Mouse (Mus musculus) intestine, postnatal 0 days (tissue): Measurements from ENCODE around the gene Mfsd2a. TPM values are rescaled to one million over a fixed set of nuclear protein-coding genes. Genes with fewer than 3 reads are reported as not detected.

ENCODE experiments used
- ATAC-seq: fragments of 200-750 bp; cut with Nextera tagmentation; 2 replicates; pipeline ENCODE4 v1.8.0; 2017; ENCODE audit warnings: mild to moderate bottlenecking, moderate TSS enrichment, moderate library complexity
- H3K27ac ChIP-seq: fragments of 300-500 bp; sonication (generic); 2 replicates; pipeline ENCODE4 v1.5.1; 2014; ENCODE audit warnings: mild to moderate bottlenecking, low read depth, low read length, moderate library complexity
- H3K27me3 ChIP-seq: fragments of 300-500 bp; sonication (generic); replicated peaks from 2 replicates; pipeline ENCODE4 v1.6.1; 2014; ENCODE audit warnings: low read length, mixed read lengths; ENCODE audit not compliant: control insufficient read depth, insufficient read depth
- H3K36me3 ChIP-seq: fragments of 300-500 bp; sonication (generic); 2 replicates; pipeline ENCODE4 v1.6.1; 2014; ENCODE audit warnings: mild to moderate bottlenecking, moderate library complexity; ENCODE audit not compliant: control insufficient read depth, insufficient read depth
- H3K4me1 ChIP-seq: fragments of 300-500 bp; sonication (generic); replicated peaks from 2 replicates; pipeline ENCODE4 v1.6.1; 2014; ENCODE audit warnings: antibody characterized with exemption, low read length, mixed read lengths; ENCODE audit not compliant: control insufficient read depth, insufficient read depth
- H3K4me2 ChIP-seq: fragments of 300-500 bp; sonication (generic); replicated peaks from 2 replicates; pipeline ENCODE4 v1.6.1; 2014; ENCODE audit warnings: low read depth, mild to moderate bottlenecking, moderate library complexity
- H3K4me3 ChIP-seq: fragments of 300-500 bp; sonication (generic); 2 replicates; pipeline ENCODE4 v1.5.1; 2014; ENCODE audit warnings: low read depth, low read length
- H3K9ac ChIP-seq: fragments of 300-500 bp; sonication (generic); 2 replicates; pipeline ENCODE4 v1.6.1; 2014; ENCODE audit warnings: mild to moderate bottlenecking, low read depth, low read length
- H3K9me3 ChIP-seq: fragments of 300-500 bp; sonication (generic); 2 replicates; pipeline ENCODE4 v1.6.1; 2016; ENCODE audit warnings: mixed run types; ENCODE audit not compliant: control insufficient read depth
- CTCF ChIP-seq: sonication (generic); IDR thresholded peaks from 2 replicates; pipeline ENCODE4 v1.5.1; 2016; ENCODE audit warnings: low read depth, mild to moderate bottlenecking, control low read depth, antibody characterized with exemption, moderate library complexity
- WGBS: fragments of 180-500 bp; shearing (Covaris S2); extraction: QIAGEN DNeasy Blood & Tissue Kit; methylation state at CpG from one replicate; pipeline ENCODE4 v1.1.7; 2014; 5-methylcytosine and 5-hydroxymethylcytosine counted together
- polyA plus RNA-seq: library from polyadenylated mRNA; unstranded; fragments of >200 nt; fragmentation: Nextera tagmentation; extraction: Ambion mirVana; gene quantifications from 2 replicates; pipeline ENCODE4 v1.2.1, GENCODE M21; 2015

Mfsd2a gene
- polyA plus RNA-seq, 1 experiment from 2014 or later, result 247 TPM

DNA sequence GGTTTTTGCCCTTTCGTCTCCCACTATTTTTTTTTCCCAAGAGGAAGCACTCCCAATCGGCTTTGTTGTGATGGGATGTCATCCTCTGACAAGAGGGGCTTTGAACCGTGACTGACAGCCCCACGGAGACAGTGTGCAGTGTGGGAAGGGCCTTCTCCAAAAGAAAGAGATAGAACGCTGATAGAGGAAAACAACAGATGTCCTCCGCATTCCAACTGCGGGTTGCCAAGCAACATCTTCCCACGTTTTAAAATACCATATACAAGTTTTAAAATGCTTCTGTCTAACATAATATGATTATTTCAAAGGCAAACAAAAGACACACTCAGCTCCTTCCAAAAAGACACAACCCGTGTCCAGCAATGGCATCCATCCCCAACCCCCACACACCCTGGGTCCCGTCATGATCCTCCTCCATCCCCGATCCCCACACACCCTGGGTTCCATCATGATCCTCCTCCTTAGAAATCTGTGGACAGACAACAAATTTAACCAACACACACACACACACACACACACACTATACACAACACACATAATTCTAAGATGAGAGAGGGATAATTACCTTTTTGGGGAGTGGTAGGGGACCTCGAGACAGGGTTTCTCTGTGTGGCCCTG lies 51.3 kb downstream of the Mfsd2a start:
- H3K9me3 ChIP-seq, result no peaks in the 10 kb centered on the region; the same call in 1 of the 2 replicates
- no peaks in the 10 kb centered on the region for H3K27me3 ChIP-seq
- no peak overlapping the region for H3K9ac ChIP-seq
- 58% methylated on average over 12 of the region's 12 CpGs for WGBS
- no peak overlapping the region for H3K4me2 ChIP-seq
- no peak overlapping the region for H3K27ac ChIP-seq
- H3K36me3 ChIP-seq, result no peaks in the 10 kb centered on the region
- H3K4me3 ChIP-seq, result no peak overlapping the region
- no peak for ATAC-seq
- no peaks in the 10 kb centered on the region for H3K4me1 ChIP-seq
- TF ChIP-seq CTCF, result no peak

DNA sequence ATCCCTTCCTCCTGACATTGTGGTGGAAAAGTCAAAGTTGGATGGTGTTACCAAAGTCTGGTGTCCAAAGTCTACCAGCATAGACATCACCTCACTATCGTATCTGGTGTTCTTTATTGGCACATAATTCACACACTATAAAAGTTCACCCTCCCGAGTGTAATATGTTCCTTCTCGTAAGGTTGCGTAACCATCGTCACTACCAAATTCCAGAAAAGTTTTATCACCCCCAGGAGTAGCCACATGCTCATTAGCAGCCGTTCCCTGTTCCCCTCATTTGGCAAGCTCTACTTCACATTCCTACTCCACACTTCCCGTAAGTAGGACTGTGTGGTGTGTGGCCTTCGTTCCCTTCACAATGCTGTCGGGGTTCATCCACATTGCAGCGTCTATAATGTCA lies 55.6 kb downstream of the Mfsd2a start:
- H3K9ac ChIP-seq, result no peak overlapping the region
- no peak overlapping the region for H3K4me2 ChIP-seq
- H3K4me3 ChIP-seq, result no peak overlapping the region
- WGBS, result 50% methylated on average over 10 of the region's 10 CpGs
- no peaks in the 10 kb centered on the region for H3K4me1 ChIP-seq
- no peaks in the 10 kb centered on the region for H3K9me3 ChIP-seq
- peak; percentile 75 for ATAC-seq
- TF ChIP-seq CTCF, result no peak
- no peaks in the 10 kb centered on the region for H3K27me3 ChIP-seq
- no peaks in the 10 kb centered on the region for H3K36me3 ChIP-seq
- H3K27ac ChIP-seq, result no peak overlapping the region

DNA sequence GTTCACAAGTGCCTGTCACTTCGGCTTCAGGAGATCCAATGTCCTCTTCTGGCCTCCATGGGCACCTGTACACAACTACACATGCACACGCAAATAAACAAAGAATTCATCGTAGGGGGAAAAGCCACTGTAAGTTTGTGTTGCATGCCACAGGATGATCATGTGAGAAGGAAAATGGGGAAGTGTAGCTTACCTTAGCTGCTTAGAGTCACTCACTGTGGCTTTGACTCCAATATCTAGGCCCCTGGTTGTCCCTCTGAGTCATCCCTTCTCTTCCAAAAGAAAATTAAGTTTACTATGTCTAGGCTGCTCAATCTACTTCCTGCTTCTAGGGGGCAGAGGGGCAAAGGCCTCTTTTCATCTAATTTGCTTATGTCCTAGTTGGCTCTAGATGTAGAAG lies 57.3 kb downstream of the Mfsd2a start:
- no peak overlapping the region for H3K4me3 ChIP-seq
- no peak for ATAC-seq
- no peaks in the 10 kb centered on the region for H3K4me1 ChIP-seq
- WGBS, result 87% methylated on average over 3 of the region's 3 CpGs
- H3K27ac ChIP-seq, result no peak overlapping the region
- no peak overlapping the region for H3K4me2 ChIP-seq
- no peak for TF ChIP-seq CTCF
- no peaks in the 10 kb centered on the region for H3K27me3 ChIP-seq
- H3K36me3 ChIP-seq, result no peaks in the 10 kb centered on the region
- no peaks in the 10 kb centered on the region for H3K9me3 ChIP-seq
- H3K9ac ChIP-seq, result no peak overlapping the region

DNA sequence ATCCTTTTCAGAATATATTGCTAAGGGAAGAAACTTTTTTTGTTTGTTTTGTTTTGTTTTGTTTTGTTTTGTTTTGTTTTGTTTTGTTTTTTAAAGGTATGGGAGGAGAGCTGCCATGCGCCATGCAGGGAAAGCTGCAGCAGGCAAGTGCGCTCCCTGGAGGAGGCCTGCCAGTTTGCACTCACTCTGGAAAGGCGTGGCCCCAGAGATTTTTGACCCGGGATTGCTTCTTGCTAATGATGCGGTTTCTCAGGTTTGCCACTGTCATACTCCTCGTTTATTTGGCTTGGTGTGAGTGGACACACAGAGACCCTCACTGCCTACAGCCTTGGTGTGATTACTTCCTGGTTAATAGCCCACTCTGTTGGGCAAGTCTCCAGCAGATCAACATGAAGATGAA lies 58.8 kb downstream of the Mfsd2a start:
- Histone ChIP-seq H3K27ac (no peak overlapping the region), H3K9me3 (no peaks in the 10 kb centered on the region), H3K4me3 (no peak overlapping the region), H3K9ac (no peak overlapping the region), H3K4me2 (no peak overlapping the region), H3K4me1 (no peaks in the 10 kb centered on the region), H3K27me3 (no peaks in the 10 kb centered on the region), H3K36me3 (no peaks in the 10 kb centered on the region)
- TF ChIP-seq CTCF, result peak; percentile 65
- 23% methylated on average over 6 of the region's 6 CpGs for WGBS
- ATAC-seq, result no peak

DNA sequence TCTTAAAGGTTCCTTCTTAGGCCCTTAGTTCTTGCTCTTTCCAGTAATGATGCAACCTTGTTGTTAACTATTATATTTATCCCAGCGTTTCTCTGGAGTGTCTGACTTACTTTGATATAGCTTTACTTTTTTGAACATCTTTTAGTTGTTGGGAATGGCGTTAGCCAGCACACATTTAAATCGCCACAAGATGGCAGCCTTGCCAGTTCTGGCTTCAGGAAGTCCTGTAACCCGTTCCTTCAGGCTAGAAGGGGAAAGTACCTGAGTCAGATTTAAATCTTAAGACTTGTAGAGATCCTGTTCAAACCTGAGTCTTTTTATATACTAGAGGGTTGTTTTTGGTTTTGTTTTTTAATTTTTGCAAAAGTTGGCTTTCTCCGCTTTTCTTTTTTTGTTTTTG lies 62.7 kb downstream of the Mfsd2a start:
- no peak overlapping the region for H3K4me3 ChIP-seq
- 14% methylated on average over 5 of the region's 5 CpGs for WGBS
- ATAC-seq, result no peak
- no peaks in the 10 kb centered on the region for H3K36me3 ChIP-seq
- no peak overlapping the region for H3K4me2 ChIP-seq
- no peaks in the 10 kb centered on the region for H3K9me3 ChIP-seq
- H3K9ac ChIP-seq, result no peak overlapping the region
- no peak overlapping the region for H3K27ac ChIP-seq
- H3K27me3 ChIP-seq, result no peaks in the 10 kb centered on the region
- TF ChIP-seq CTCF, result peak; percentile 85
- no peaks in the 10 kb centered on the region for H3K4me1 ChIP-seq

DNA sequence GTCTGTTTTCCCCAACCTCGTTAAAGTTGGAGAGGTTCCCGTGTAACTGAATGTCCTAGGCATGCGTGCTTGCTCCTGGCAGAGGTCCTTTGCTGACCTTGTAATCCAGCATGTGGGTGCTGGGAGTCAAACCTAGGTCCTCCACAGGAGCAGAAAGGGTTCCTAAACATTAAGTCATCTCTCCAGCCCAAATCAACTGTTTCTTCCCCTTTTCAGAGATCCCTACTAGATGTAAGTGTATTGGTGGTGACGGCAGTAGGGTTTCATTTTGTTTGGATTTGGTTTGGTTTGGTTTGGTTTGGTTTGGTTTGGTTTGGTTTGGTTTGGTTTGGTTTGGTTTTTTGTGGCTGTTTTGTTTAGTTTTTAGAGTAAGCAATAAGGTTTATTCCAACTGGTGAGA lies 63.2 kb downstream of the Mfsd2a start:
- H3K9ac ChIP-seq, result no peak overlapping the region
- H3K4me2 ChIP-seq, result no peak overlapping the region
- no peak for ATAC-seq
- H3K27ac ChIP-seq, result no peak overlapping the region
- H3K27me3 ChIP-seq, result no peaks in the 10 kb centered on the region
- no peaks in the 10 kb centered on the region for H3K9me3 ChIP-seq
- TF ChIP-seq CTCF, result no peak
- WGBS, result 78% methylated on average over 4 of the region's 4 CpGs
- no peak overlapping the region for H3K4me3 ChIP-seq
- no peaks in the 10 kb centered on the region for H3K4me1 ChIP-seq
- H3K36me3 ChIP-seq, result no peaks in the 10 kb centered on the region

Other genes starting within 250 kb of the Mfsd2a start
- gene Ppt1, start 124.9 kb downstream of the Mfsd2a start, polyA plus RNA-seq, result 54.6 and 54.9 TPM in 2 replicates
- gene Cap1, start 75.1 kb downstream of the Mfsd2a start, polyA plus RNA-seq, result 58.4 and 60.4 TPM in 2 replicates
- gene Mycl, start 34.5 kb upstream of the Mfsd2a start, polyA plus RNA-seq, result 2.5 and 2.9 TPM in 2 replicates
- 5.6 and 5.8 TPM in 2 replicates for gene Trit1, start 55.4 kb upstream of the Mfsd2a start, polyA plus RNA-seq
- gene Bmp8b, start 144.0 kb upstream of the Mfsd2a start, polyA plus RNA-seq, result 0.30 and 0.41 TPM in 2 replicates
- gene Oxct2b, start 155.1 kb upstream of the Mfsd2a start, polyA plus RNA-seq, result 0.31 and 0.52 TPM in 2 replicates
- 30.9 and 31.5 TPM in 2 replicates for gene Ppie, start 178.8 kb upstream of the Mfsd2a start, polyA plus RNA-seq
- 5.0 and 7.2 TPM in 2 replicates for gene Hpcal4, start 222.0 kb upstream of the Mfsd2a start, polyA plus RNA-seq
- not detected in 2 replicates for gene Nt5c1a, start 240.3 kb upstream of the Mfsd2a start, polyA plus RNA-seq